Mouse (Mus musculus) heart, adult 10 weeks (tissue): ENCODE data around the gene Zeb2. TPM values are rescaled to one million over a fixed set of nuclear protein-coding genes. Genes with fewer than 3 reads are reported as not detected.

ENCODE experiments used
- polyA plus RNA-seq: library from polyadenylated mRNA; stranded (reverse); fragments of 350-450 nt; fragmentation: Illumina TruSeq; extraction: RNeasy Lipid Tissue Mini Kit (QIAGEN cat#74804); gene quantifications from one replicate; pipeline ENCODE4 v1.2.3, GENCODE M21; 2014; ENCODE audit warnings: low read depth, low replicate concordance

Zeb2 gene
- polyA plus RNA-seq = 17.2 TPM

DNA sequence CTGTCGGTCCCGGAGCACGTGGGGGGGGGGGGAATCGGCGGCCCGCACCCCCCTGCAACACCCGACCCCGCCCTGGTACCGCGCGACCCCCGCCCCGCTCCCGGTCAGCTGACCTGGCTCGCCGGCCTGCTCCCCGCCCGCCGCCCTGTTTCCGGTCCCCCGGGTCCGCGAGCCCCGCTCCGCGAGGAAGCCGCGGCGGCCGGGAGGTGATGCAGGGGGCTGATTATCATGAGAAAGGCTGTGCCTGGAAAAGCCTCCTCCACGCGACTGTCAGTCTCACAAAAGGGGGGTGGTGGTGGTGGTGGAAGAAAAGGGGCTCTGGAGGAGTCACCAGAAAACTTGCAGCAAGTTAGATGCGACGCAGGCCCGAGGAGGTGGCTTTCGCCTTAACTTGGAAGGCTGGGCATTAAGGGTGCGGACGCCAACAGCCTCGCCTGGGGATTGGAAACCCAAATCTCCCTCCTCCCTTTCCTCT is at the start of gene Zeb2:
Zeb2 (minus strand) TSS at position 309 of the 475 bp plus-strand sequence.

Other genes with a start within 250 kb of the Zeb2 start
- 15.1 TPM for gene Gtdc1, start 189.7 kb downstream of the Zeb2 start, polyA plus RNA-seq